Mouse (Mus musculus) bone marrow, adult 2 months (tissue): ENCODE data around the gene Tsfm. TPM values are rescaled to one million over a fixed set of nuclear protein-coding genes. Genes with fewer than 3 reads are reported as not detected.

Experiments used
- H3K27ac ChIP-seq: fragments of 200-500 bp; 2 replicates; pipeline ENCODE4 v1.5.1; 2012; ENCODE audit warnings: low read depth, mild to moderate bottlenecking, control low read depth, inconsistent platforms, low read length; ENCODE audit not compliant: control insufficient read depth, poor library complexity, insufficient read depth
- H3K4me1 ChIP-seq: fragments of 200-500 bp; 2 replicates; pipeline ENCODE4 v1.6.1; 2011; ENCODE audit warnings: low read length; ENCODE audit not compliant: control insufficient read depth, insufficient read depth
- H3K4me3 ChIP-seq: fragments of 200-500 bp; replicated peaks from 2 replicates; pipeline ENCODE3; 2011; ENCODE audit warnings: mild to moderate bottlenecking, low read depth, low read length, control low read depth; ENCODE audit not compliant: control insufficient read depth
- CTCF ChIP-seq: fragments of 200-500 bp; IDR thresholded peaks from 2 replicates; pipeline ENCODE4 v1.5.1; 2011; ENCODE audit warnings: low read length, control low read depth; ENCODE audit not compliant: control insufficient read depth, insufficient read depth
- POLR2A ChIP-seq: fragments of 200-500 bp; IDR thresholded peaks from 2 replicates; pipeline ENCODE4 v1.6.1; 2011; ENCODE audit warnings: low read depth, mild to moderate bottlenecking, control low read depth, low read length, borderline replicate concordance; ENCODE audit not compliant: control insufficient read depth
- WGBS: fragments of 180-500 bp; shearing (Covaris S2); methylation state at CpG from one replicate; pipeline ENCODE4 v1.1.7; 2018; 5-methylcytosine and 5-hydroxymethylcytosine counted together
- polyA plus RNA-seq: library from polyadenylated mRNA; stranded (reverse); fragments of >200 nt; gene quantifications from 2 replicates; pipeline ENCODE4 v1.2.4, GENCODE M21; 2011; ENCODE audit warnings: low replicate concordance; ENCODE audit not compliant: missing spikeins, insufficient read depth, insufficient read length

Tsfm gene
- polyA plus RNA-seq, 1 experiment, result 23.6 TPM

GRCm38 (mm10) chr10:127059968-127060916, 29.6 kb upstream of the Tsfm start, which contains the start of gene March9:
TSS of gene March9 (minus strand) at chr10:127060184.
- peak within 1 kb of the TSS; percentile 21 for H3K4me3 ChIP-seq
- WGBS, result 2% methylated on average over 67 of the region's 72 CpGs
- TF ChIP-seq CTCF, result no peak
- H3K4me1 ChIP-seq, result peaks cover under 1% of the 10 kb centered on the region; the same call in 1 of the 2 replicates
- H3K27ac ChIP-seq, result no peak within 1 kb of the TSS

- H3K4me1 ChIP-seq, result peaks cover 1% of the 10 kb centered on the region; the same call in 1 of the 2 replicates
- H3K27ac ChIP-seq, result no peak overlapping the region
- no peak for TF ChIP-seq POLR2A
- no peak for TF ChIP-seq CTCF
- no peak overlapping the region for H3K4me3 ChIP-seq
- 2% methylated on average over 69 of the region's 92 CpGs for WGBS
Observed at GRCm38 (mm10) chr10:127059174-127059967, 28.7 kb upstream of the Tsfm start.

- Histone ChIP-seq H3K4me1 (peaks cover 1% of the 10 kb centered on the region; the same call in 1 of the 2 replicates), H3K27ac (no peak overlapping the region), H3K4me3 (no peak overlapping the region)
- TF ChIP-seq POLR2A (no peak), CTCF (no peak)
- WGBS, result 9% methylated on average over 8 of the region's 8 CpGs
Observed at GRCm38 (mm10) chr10:127058708-127059107, 28.1 kb upstream of the Tsfm start.

- peaks cover 1% of the 10 kb centered on the region; the same call in 1 of the 2 replicates for H3K4me1 ChIP-seq
- H3K4me3 ChIP-seq, result no peak overlapping the region
- peak; percentile 96 for TF ChIP-seq CTCF
- no peak for TF ChIP-seq POLR2A
- H3K27ac ChIP-seq, result no peak overlapping the region
- WGBS, result under 1% methylated on average over 9 of the region's 9 CpGs
Observed at GRCm38 (mm10) chr10:127058161-127058560, 27.5 kb upstream of the Tsfm start.

- WGBS, result 85% methylated on average over 20 of the region's 20 CpGs
- H3K27ac ChIP-seq, result no peak overlapping the region
- TF ChIP-seq CTCF, result no peak
- TF ChIP-seq POLR2A, result no peak
Observed at GRCm38 (mm10) chr10:127056490-127056889, 25.9 kb upstream of the Tsfm start.

GRCm38 (mm10) chr10:127055406-127055805, 24.8 kb upstream of the Tsfm start:
- TF ChIP-seq POLR2A (no peak), CTCF (no peak)
- H3K27ac ChIP-seq, result no peak overlapping the region
- WGBS, result 7% methylated on average over 8 of the region's 8 CpGs

More at GRCm38 (mm10) chr10:127056490-127056889, 25.9 kb upstream of the Tsfm start:
- peaks cover 1% of the 10 kb centered on the region; the same call in 1 of the 2 replicates for H3K4me1 ChIP-seq
- H3K4me3 ChIP-seq, result no peak overlapping the region

GRCm38 (mm10) chr10:127054646-127055045, 24.0 kb upstream of the Tsfm start:
- TF ChIP-seq CTCF (no peak), POLR2A (no peak)
- no peak overlapping the region for H3K27ac ChIP-seq
- peaks cover 1% of the 10 kb centered on the region; the same call in 1 of the 2 replicates for H3K4me1 ChIP-seq
- H3K4me3 ChIP-seq, result no peak overlapping the region
- 86% methylated on average over 4 of the region's 4 CpGs for WGBS

More at GRCm38 (mm10) chr10:127055406-127055805, 24.8 kb upstream of the Tsfm start:
- H3K4me1 ChIP-seq, result peaks cover 1% of the 10 kb centered on the region; the same call in 1 of the 2 replicates
- H3K4me3 ChIP-seq, result no peak overlapping the region

- no peaks in the 10 kb centered on the region for H3K4me1 ChIP-seq
- no peak overlapping the region for H3K4me3 ChIP-seq
- TF ChIP-seq POLR2A (no peak), CTCF (no peak)
- 5% methylated on average over 10 of the region's 10 CpGs for WGBS
- H3K27ac ChIP-seq, result no peak overlapping the region
Observed at GRCm38 (mm10) chr10:127050119-127050474, 19.5 kb upstream of the Tsfm start.
